Mouse (Mus musculus) limb, embryonic 12.5 days (tissue): ENCODE data around the gene Cldn15. TPM values are rescaled to one million over a fixed set of nuclear protein-coding genes. Genes with fewer than 3 reads are reported as not detected.

Experiments used
- ATAC-seq: fragments of 200-750 bp; cut with Nextera tagmentation; 2 replicates; pipeline ENCODE4 v1.8.0; 2017; ENCODE audit warnings: low read depth, moderate TSS enrichment; ENCODE audit not compliant: insufficient number of reproducible peaks, insufficient read depth, low FRiP score, low TSS enrichment
- H3K27ac ChIP-seq: fragments of 300-500 bp; sonication (generic); 2 replicates; pipeline ENCODE4 v1.5.1; 2016; ENCODE audit warnings: mild to moderate bottlenecking, moderate library complexity
- H3K27me3 ChIP-seq: fragments of 300-500 bp; sonication (generic); 2 replicates; pipeline ENCODE4 v1.6.1; 2016; ENCODE audit warnings: mild to moderate bottlenecking, moderate library complexity
- H3K36me3 ChIP-seq: fragments of 300-500 bp; sonication (generic); 2 replicates; pipeline ENCODE4 v1.6.1; 2016; ENCODE audit warnings: mild to moderate bottlenecking, moderate library complexity
- H3K4me1 ChIP-seq: fragments of 300-500 bp; sonication (generic); replicated peaks from 2 replicates; pipeline ENCODE4 v1.6.1; 2016
- H3K4me2 ChIP-seq: fragments of 300-500 bp; sonication (generic); 2 replicates; pipeline ENCODE4 v1.6.1; 2016; ENCODE audit warnings: mild to moderate bottlenecking, moderate library complexity
- H3K4me3 ChIP-seq: fragments of 300-500 bp; sonication (generic); replicated peaks from 2 replicates; pipeline ENCODE4 v1.5.1; 2016; ENCODE audit warnings: mild to moderate bottlenecking
- H3K9ac ChIP-seq: fragments of 300-500 bp; sonication (generic); replicated peaks from 2 replicates; pipeline ENCODE4 v1.6.1; 2016; ENCODE audit warnings: mild to moderate bottlenecking, moderate library complexity
- H3K9me3 ChIP-seq: fragments of 300-500 bp; sonication (generic); 2 replicates; pipeline ENCODE4 v1.6.1; 2016; ENCODE audit warnings: mild to moderate bottlenecking, moderate library complexity
- WGBS: fragments of 180-500 bp; shearing (Covaris S2); methylation state at CpG from one replicate; pipeline ENCODE4 v1.1.7; 2016; 5-methylcytosine and 5-hydroxymethylcytosine counted together
- polyA plus RNA-seq: library from polyadenylated mRNA; unstranded; fragments of >200 nt; fragmentation: Nextera tagmentation; extraction: Ambion mirVana; gene quantifications from 2 replicates; pipeline ENCODE4 v1.2.1, GENCODE M21; 2016

The Cldn15 gene
- polyA plus RNA-seq, 1 experiment from 2014 or later = 0.36 TPM

GRCm38 (mm10) chr5:136962966-136963540 lies 3.4 kb upstream of the Cldn15 start:
- Histone ChIP-seq H3K27ac (peak overlapping the region; percentile 76; the same call in 1 of the 2 replicates), H3K9me3 (no peaks in the 10 kb centered on the region), H3K36me3 (peaks cover 45% of the 10 kb centered on the region), H3K4me3 (peak overlapping the region; percentile 66), H3K4me1 (peaks cover 16% of the 10 kb centered on the region), H3K9ac (peak overlapping the region; percentile 75; the same call in 1 of the 2 replicates), H3K27me3 (no peaks in the 10 kb centered on the region), H3K4me2 (peak overlapping the region; percentile 74)
- ATAC-seq = no peak
- WGBS = 74% methylated on average over 8 of the region's 8 CpGs

- Histone ChIP-seq H3K36me3 (peaks cover 47% of the 10 kb centered on the region), H3K27ac (no peak overlapping the region)
Measured at GRCm38 (mm10) chr5:136965210-136965609, 1.2 kb upstream of the Cldn15 start.

DNA sequence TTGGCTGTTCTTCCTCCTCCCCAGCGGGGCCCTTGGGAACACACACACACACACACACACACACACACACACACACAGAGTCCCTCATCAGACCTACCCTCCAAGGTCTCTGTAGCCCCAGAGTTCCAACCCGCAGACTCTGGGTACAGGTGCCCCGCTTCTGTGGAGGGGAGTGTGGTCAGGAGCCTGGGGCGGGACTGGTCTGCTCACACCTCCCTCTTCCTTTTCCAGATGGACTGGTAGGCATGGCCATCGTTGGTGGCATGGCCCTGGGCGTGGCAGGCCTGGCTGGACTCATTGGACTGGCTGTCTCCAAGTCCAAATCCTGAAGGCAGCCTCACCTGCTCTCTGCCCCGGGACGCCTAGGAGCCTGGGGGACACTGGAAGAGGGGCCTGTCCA lies 730 bp upstream of the Cldn15 start:
- no peak overlapping the region for H3K9ac ChIP-seq
- no peak for ATAC-seq
- peaks cover 47% of the 10 kb centered on the region for H3K36me3 ChIP-seq
- H3K9me3 ChIP-seq = no peaks in the 10 kb centered on the region
- WGBS = 90% methylated on average over 7 of the region's 8 CpGs
- H3K27ac ChIP-seq = no peak overlapping the region
- no peaks in the 10 kb centered on the region for H3K27me3 ChIP-seq
- peaks cover 16% of the 10 kb centered on the region for H3K4me1 ChIP-seq
- no peak overlapping the region for H3K4me2 ChIP-seq
- no peak overlapping the region for H3K4me3 ChIP-seq

More at GRCm38 (mm10) chr5:136965210-136965609, 1.2 kb upstream of the Cldn15 start:
- H3K4me1 ChIP-seq = peaks cover 16% of the 10 kb centered on the region
- no peak overlapping the region for H3K4me3 ChIP-seq
- H3K27me3 ChIP-seq = no peaks in the 10 kb centered on the region
- H3K4me2 ChIP-seq = no peak overlapping the region
- H3K9me3 ChIP-seq = no peaks in the 10 kb centered on the region
- WGBS = 91% methylated on average over 9 of the region's 9 CpGs
- no peak overlapping the region for H3K9ac ChIP-seq
- no peak for ATAC-seq

GRCm38 (mm10) chr5:136966861-136967455 lies 542 bp downstream of the Cldn15 start:
- no peak overlapping the region for H3K4me3 ChIP-seq
- no peak overlapping the region for H3K4me2 ChIP-seq
- 0 out of 2 replicates have a peak overlapping the region, but pooled peaks have one; percentile 23 for H3K27ac ChIP-seq
- peaks cover 47% of the 10 kb centered on the region for H3K36me3 ChIP-seq
- no peaks in the 10 kb centered on the region for H3K27me3 ChIP-seq
- H3K9me3 ChIP-seq = no peaks in the 10 kb centered on the region
- WGBS = 89% methylated on average over 4 of the region's 4 CpGs
- ATAC-seq = no peak
- H3K9ac ChIP-seq = no peak overlapping the region
- H3K4me1 ChIP-seq = peaks cover 12% of the 10 kb centered on the region

DNA sequence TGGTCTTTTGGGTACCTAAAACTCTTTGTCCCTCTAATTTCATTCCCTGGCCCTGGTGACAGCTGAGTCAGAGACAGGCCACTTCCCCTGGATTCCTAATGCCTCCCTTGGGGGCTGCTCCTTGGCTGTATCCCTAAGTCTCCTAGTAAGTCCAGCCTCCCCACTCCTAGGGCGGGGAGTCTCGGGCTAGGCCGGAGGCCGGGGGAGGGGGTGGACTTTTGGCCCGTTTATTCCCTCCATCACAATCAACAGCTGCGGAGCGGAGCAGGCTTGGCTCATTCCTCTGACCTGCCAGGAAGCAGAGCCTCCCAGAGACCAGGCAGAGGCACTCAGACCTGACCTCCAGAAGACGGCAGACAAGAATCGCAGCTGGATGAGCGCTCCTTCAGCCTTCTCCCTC lies 1.2 kb downstream of the Cldn15 start:
- Histone ChIP-seq H3K36me3 (peaks cover 47% of the 10 kb centered on the region), H3K4me3 (no peak overlapping the region), H3K9ac (no peak overlapping the region), H3K27me3 (no peaks in the 10 kb centered on the region), H3K4me2 (no peak overlapping the region), H3K9me3 (no peaks in the 10 kb centered on the region), H3K27ac (no peak overlapping the region), H3K4me1 (peaks cover 12% of the 10 kb centered on the region)
- ATAC-seq = no peak
- 76% methylated on average over 10 of the region's 10 CpGs for WGBS

GRCm38 (mm10) chr5:136970703-136971102 lies 4.3 kb downstream of the Cldn15 start:
- no peak overlapping the region for H3K4me2 ChIP-seq

GRCm38 (mm10) chr5:136973670-136974069 lies 7.3 kb downstream of the Cldn15 start:
- no peak overlapping the region for H3K9ac ChIP-seq
- WGBS = 83% methylated on average over 8 of the region's 8 CpGs

More at GRCm38 (mm10) chr5:136970703-136971102, 4.3 kb downstream of the Cldn15 start:
- Histone ChIP-seq H3K9ac (no peak overlapping the region), H3K4me1 (peaks cover 5% of the 10 kb centered on the region; the same call in 1 of the 2 replicates), H3K4me3 (no peak overlapping the region), H3K27ac (no peak overlapping the region), H3K27me3 (no peaks in the 10 kb centered on the region), H3K9me3 (no peaks in the 10 kb centered on the region), H3K36me3 (peaks cover 19% of the 10 kb centered on the region)
- ATAC-seq = no peak
- 74% methylated on average over 1 of the region's 1 CpGs for WGBS

DNA sequence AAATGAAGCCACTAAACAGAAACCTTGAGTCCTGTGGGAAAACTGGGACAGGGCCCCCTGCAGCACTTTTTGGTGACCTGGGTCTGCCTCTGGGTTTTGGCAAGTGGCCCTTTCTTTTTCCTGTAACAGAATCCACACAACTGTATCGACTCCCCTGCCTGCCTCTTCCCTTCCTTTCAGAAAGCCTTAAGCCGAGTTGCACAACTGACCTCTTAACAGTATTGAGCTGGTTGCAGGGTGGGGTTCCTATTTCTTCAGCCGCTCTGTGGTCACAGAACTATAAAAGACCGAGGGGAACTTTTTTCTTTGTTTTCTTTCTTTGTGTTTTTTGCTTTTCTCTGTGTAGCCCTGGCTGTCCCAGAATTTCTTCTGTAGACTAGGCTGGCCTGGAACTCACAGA lies 11.4 kb downstream of the Cldn15 start:
- WGBS = 84% methylated on average over 4 of the region's 4 CpGs

More at GRCm38 (mm10) chr5:136973670-136974069, 7.3 kb downstream of the Cldn15 start:
- Histone ChIP-seq H3K4me2 (no peak overlapping the region), H3K9me3 (no peaks in the 10 kb centered on the region), H3K4me3 (no peak overlapping the region), H3K4me1 (no peaks in the 10 kb centered on the region), H3K27ac (no peak overlapping the region), H3K27me3 (no peaks in the 10 kb centered on the region), H3K36me3 (no peaks in the 10 kb centered on the region; the same call in 1 of the 2 replicates)
- no peak for ATAC-seq

DNA sequence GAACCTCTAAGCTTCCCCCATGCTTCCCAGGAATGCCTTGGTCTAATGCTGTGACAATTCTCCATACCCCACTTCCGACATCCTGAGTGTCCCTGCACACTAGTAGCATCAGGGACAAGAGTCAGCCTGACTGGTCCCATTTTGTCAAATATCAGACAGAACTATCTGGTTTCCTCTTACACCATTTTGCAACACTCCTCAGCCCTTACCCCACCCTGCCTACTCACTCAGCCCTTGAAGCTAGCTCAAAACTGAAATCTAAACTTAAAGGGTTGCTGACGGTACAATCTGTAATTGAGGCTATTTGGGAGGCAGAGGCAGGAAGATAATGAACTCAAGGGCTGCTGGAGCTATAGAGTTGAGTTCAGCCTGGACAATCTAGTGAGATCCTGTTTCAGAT lies 13.3 kb downstream of the Cldn15 start:
- H3K27ac ChIP-seq = no peak overlapping the region
- H3K36me3 ChIP-seq = peaks cover 39% of the 10 kb centered on the region
- H3K4me3 ChIP-seq = no peak overlapping the region
- no peak overlapping the region for H3K4me2 ChIP-seq
- H3K27me3 ChIP-seq = no peaks in the 10 kb centered on the region
- H3K9me3 ChIP-seq = no peaks in the 10 kb centered on the region
- H3K9ac ChIP-seq = no peak overlapping the region
- no peak for ATAC-seq
- H3K4me1 ChIP-seq = no peaks in the 10 kb centered on the region
- 68% methylated on average over 2 of the region's 2 CpGs for WGBS

More for the DNA sequence above, 11.4 kb downstream of the Cldn15 start:
- Histone ChIP-seq H3K4me3 (no peak overlapping the region), H3K4me2 (no peak overlapping the region), H3K27ac (no peak overlapping the region), H3K4me1 (no peaks in the 10 kb centered on the region), H3K27me3 (no peaks in the 10 kb centered on the region), H3K9me3 (no peaks in the 10 kb centered on the region), H3K36me3 (peaks cover 22% of the 10 kb centered on the region), H3K9ac (no peak overlapping the region)
- ATAC-seq = no peak

DNA sequence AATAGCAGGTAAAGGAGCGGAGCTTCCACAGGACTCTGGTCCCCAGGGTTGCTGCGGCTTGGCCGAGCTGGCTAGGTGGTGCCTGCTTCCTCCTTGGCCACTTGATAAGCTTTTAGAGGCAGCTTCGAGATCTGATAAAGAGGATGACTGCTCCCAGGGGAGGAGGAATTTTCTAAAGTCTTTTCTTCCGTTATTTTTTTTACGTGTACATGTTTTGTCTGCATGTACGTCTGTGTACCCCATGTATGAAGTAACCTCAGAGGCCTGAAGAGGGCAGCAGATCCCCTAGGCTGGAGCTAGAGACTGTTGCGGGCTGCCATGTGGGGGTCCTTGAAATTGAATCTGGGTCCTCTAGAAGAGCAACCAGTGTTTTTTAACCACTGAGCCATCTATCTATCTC lies 14.6 kb downstream of the Cldn15 start:
- H3K9me3 ChIP-seq = no peaks in the 10 kb centered on the region
- no peak overlapping the region for H3K4me3 ChIP-seq
- H3K27ac ChIP-seq = no peak overlapping the region
- H3K27me3 ChIP-seq = no peaks in the 10 kb centered on the region
- WGBS = 90% methylated on average over 8 of the region's 8 CpGs
- no peak overlapping the region for H3K9ac ChIP-seq
- no peak for ATAC-seq
- no peak overlapping the region for H3K4me2 ChIP-seq
- H3K36me3 ChIP-seq = peaks cover 41% of the 10 kb centered on the region
- peaks cover 1% of the 10 kb centered on the region for H3K4me1 ChIP-seq

DNA sequence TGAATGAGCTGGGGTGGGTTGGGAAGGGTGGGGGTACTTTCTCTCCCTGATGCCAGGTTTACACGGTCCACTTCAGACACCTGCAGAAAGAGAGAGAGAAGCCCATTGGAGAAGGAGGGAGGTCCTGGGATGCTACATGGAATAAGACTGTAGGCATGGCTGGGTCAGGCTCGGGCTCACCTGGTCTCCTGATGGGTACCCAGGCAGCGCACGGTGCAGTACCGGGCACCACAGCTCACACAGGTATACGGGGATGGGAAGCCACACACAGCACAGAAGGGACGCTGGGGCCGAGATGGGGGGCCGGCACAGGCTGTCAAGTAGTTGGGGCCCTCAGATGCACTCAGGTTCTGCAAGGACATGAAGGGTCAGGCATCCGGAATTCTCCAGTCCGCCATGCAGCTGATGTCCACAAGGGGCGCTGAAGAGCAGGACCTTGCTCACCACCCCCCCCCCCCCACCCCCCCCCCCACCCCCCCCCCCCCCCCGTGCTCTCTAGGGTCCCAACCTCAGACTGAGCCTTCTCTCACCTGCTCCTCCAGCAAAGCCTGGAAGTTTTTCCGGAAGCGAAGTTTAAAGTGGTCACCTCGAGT lies 16.0 kb downstream of the Cldn15 start:
- no peak overlapping the region for H3K27ac ChIP-seq
- H3K4me1 ChIP-seq = peaks cover 5% of the 10 kb centered on the region
- no peaks in the 10 kb centered on the region for H3K27me3 ChIP-seq
- H3K9me3 ChIP-seq = no peaks in the 10 kb centered on the region
- H3K9ac ChIP-seq = no peak overlapping the region
- no peak overlapping the region for H3K4me2 ChIP-seq
- WGBS = 59% methylated on average over 14 of the region's 16 CpGs
- H3K4me3 ChIP-seq = no peak overlapping the region
- peaks cover 41% of the 10 kb centered on the region for H3K36me3 ChIP-seq
- ATAC-seq = no peak
